Mouse (Mus musculus) bone marrow macrophage, adult 2 months (primary cell): Measurements from ENCODE around the gene Gm7694. TPM values are rescaled to one million over a fixed set of nuclear protein-coding genes. Genes with fewer than 3 reads are reported as not detected.

Experiments
- H3K27ac ChIP-seq: 2 replicates; pipeline ENCODE4 v1.5.1; 2012; ENCODE audit warnings: low read depth, low read length; ENCODE audit not compliant: insufficient read depth
- H3K4me1 ChIP-seq: 2 replicates; pipeline ENCODE4 v1.6.1; 2012; ENCODE audit warnings: low read length; ENCODE audit not compliant: control insufficient read depth, insufficient read depth
- H3K4me3 ChIP-seq: 2 replicates; pipeline ENCODE4 v1.5.1; 2012; ENCODE audit warnings: mild to moderate bottlenecking, low read length, moderate library complexity; ENCODE audit not compliant: insufficient read depth
- CTCF ChIP-seq: IDR thresholded peaks from 2 replicates; pipeline ENCODE4 v1.5.1; 2012; ENCODE audit warnings: low read depth, mild to moderate bottlenecking, low read length, moderate library complexity
- POLR2A ChIP-seq: IDR thresholded peaks from 2 replicates; pipeline ENCODE4 v1.6.1; 2012; ENCODE audit warnings: mild to moderate bottlenecking, low read depth, low read length, borderline replicate concordance
- polyA plus RNA-seq: library from polyadenylated mRNA; stranded (reverse); fragments of >200 nt; gene quantifications from 2 replicates; pipeline ENCODE4 v1.2.4, GENCODE M21; 2012; ENCODE audit not compliant: missing spikeins, insufficient read depth, insufficient read length

The Gm7694 gene
- polyA plus RNA-seq, 1 experiment, result 2.3 TPM

DNA sequence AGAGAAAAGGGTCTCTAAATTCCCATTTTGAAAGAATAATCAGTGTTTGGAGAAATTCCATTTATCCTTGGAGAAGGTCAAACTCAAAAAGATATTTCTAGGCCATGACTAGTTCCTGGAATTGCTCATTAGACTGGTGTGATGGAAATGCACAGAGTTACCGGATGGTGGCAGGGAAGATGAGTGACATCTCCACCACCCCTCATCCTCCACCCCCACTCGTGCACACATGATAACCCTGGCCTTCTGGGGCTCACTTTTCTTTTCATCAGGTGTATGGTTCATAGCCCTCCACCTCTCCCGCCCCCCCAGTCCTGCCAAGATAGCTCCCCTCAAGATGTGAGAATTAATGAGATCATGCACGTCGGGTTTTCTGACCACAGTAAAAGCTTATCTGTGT, 12.9 kb downstream of the Gm7694 start:
- Histone ChIP-seq H3K4me1 (no peaks in the 10 kb centered on the region), H3K27ac (no peak overlapping the region), H3K4me3 (no peak overlapping the region)
- TF ChIP-seq CTCF (no peak), POLR2A (no peak)

DNA sequence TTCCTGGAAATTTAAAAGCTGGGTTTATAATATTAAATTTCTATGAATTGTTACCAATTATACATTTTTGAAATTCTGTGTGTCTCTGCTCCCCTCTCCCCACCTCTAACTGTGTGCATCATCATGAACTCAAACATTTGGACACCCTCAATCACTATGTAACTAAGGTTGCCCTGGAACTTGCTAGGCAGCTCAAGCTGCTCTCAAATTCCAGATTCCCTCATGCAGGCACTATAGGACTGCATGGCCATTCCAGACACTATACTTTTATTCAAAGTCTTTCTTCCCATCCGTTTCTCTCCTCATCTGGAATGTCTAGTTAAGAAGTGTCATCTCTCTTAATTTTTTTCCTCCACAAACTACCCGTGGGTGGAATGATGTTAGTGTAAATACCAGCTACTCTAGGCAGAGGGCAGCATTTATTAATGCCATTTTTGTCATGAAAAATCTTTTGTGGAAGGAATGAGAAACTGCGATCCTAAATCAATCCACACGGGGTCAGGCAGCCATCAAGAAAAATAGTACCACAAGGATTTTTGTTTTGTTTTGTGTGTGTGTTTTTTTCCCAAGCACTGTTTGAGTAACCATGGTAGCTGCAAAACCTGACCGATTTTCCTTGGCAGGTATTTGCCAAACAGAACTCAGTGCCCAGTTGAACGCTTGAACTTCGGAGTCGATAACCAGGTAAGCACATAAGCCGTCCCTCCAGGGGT, 13.7 kb downstream of the Gm7694 start:
- TF ChIP-seq POLR2A, result no peak
- no peak for TF ChIP-seq CTCF
- Histone ChIP-seq H3K27ac (no peak overlapping the region), H3K4me3 (no peak overlapping the region), H3K4me1 (peaks cover under 1% of the 10 kb centered on the region)

DNA sequence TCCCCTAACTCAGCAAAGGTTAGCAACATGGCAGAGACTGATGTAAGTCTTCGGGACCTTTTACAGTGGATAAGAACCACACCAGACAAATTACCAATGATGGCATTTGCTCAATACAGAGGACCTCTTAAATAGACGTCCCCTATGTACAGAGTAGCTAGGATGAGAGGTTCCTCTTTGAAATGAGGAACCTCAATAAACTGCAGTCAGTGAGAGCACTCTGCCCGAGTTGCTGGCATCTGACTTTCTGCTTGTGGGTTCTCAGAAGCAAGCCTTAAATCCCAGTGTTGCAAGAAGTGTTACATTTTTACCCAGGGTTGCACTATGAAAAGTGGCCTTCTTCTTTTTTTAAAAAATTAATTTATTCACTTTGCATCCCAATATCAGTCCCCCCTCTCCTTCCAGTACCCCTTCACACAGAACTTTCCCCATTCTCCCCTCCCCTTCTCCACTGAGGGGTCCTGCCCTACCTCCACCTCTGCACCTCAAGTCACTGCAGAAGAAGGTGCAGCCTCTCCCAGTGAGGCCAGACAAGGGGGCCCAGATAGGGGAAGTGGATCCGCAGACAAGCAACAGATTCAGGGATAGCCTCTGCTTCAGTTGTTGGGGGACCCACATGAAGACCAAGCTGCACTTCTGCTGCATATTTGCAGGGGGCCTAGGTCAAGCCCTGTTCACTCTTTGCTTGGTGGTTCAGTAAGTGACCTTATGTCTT, 23.6 kb downstream of the Gm7694 start:
- Histone ChIP-seq H3K4me3 (no peak overlapping the region), H3K27ac (peak overlapping the region; percentile 87), H3K4me1 (peaks cover 25% of the 10 kb centered on the region)
- no peak for TF ChIP-seq POLR2A
- TF ChIP-seq CTCF, result no peak

DNA sequence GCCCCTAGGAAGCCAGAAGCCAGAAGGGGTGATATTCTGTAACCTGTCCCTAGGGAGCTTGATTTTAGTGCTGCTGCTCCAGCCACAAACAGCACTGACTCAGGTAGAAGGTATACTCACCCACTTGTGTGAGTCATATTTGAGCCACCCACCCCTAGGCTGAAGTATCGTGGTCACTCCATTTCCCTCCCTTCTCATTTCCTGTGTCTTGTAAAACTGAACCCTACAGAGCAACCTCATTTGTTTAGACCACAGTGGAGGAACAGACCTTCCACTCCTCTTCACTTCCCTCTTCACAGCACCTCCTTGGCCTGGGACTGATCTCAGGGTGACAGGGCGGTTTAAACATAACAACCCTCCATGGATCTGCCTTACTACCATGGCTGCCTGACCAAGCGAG, 29.1 kb downstream of the Gm7694 start, which contains the start of gene Sh2d1b1:
Sh2d1b1 (plus strand) TSS at position 305 of the 400 bp plus-strand sequence.
- H3K4me3 ChIP-seq, result no peak within 1 kb of the TSS
- TF ChIP-seq CTCF, result no peak
- TF ChIP-seq POLR2A, result no peak
- peaks cover 14% of the 10 kb centered on the region for H3K4me1 ChIP-seq
- no peak within 1 kb of the TSS for H3K27ac ChIP-seq

DNA sequence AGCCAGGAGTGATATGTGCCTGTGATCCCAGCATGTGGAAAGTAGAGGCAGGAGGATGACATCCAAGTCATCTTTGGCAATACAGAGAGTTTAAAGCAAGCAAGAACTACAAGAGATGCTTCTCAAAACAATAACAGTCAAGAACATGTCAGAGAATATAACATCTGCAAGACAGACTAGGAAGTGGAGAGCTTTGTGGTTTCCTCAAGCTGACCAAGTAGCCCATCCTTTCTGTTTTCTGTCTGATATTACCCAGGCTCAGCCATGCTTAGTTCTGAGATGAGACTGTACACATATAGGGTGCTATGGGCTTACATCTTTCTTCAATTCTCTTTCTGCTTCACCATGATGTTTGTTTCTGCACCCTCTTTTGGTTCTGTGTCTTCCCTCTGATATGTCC, 32.9 kb downstream of the Gm7694 start:
- TF ChIP-seq CTCF (no peak), POLR2A (no peak)

DNA sequence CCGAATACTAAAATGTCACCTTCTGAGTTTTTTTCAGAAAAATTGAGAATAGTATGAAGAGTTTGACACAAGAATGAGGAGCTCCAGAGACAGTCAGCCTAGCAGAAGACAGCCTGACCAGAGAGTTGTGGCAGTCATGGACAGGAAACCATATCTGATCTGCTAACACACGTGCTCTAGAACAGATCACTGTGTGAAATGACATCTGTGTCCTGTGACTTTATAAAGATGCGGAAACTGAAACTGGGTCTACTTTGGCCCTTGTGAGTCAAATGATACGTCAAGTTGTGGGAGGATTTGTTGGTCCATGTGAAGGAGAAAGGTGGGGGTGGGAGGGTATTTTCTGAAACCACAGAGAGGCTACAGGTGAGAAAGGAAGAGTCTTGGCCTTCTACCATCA, 35.4 kb downstream of the Gm7694 start:
- H3K4me1 ChIP-seq, result peaks cover 3% of the 10 kb centered on the region
- H3K27ac ChIP-seq, result no peak overlapping the region
- no peak overlapping the region for H3K4me3 ChIP-seq
- no peak for TF ChIP-seq CTCF
- no peak for TF ChIP-seq POLR2A

More for the DNA sequence above, 32.9 kb downstream of the Gm7694 start:
- H3K4me3 ChIP-seq, result no peak overlapping the region
- no peak overlapping the region for H3K27ac ChIP-seq
- H3K4me1 ChIP-seq, result peaks cover 10% of the 10 kb centered on the region

DNA sequence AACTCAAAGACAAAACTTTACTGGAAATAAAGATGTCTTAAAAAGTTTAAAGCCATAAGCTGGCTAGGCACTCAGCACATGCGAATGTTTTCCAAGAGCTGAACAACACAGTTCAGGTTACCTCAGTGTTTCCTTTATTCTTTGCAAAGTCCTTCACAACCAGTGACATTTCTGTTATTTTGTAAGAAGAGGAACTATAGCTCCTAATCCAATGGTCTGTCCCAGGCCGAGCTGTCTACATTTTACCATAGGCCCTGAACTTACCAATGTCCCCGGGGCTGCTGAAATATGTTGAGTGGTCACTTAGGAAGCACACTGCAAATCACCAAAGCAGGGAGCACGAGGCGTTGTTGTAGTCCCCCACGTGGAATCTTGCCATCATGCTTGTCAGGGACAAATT, 35.9 kb downstream of the Gm7694 start:
- Histone ChIP-seq H3K4me3 (no peak overlapping the region), H3K4me1 (peaks cover 3% of the 10 kb centered on the region), H3K27ac (no peak overlapping the region)
- TF ChIP-seq POLR2A (no peak), CTCF (no peak)

DNA sequence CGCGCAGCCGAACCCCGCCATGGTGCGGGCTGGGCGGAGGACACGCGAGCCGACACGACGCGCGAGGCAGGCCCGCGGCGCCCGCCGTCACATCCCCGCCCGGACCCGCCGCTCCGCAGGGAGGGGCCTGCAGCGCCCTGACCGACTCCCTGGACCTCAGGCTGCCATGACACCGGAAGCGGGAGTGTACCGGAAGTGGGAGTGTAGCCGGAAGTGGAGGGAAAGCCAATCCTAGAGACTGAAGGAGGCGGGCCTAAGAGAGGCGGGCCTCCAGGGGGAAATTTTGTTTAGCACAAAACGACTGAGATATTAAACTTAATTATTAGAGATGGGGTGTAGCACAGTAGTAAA, 50.6 kb downstream of the Gm7694 start:
- Histone ChIP-seq H3K4me1 (0 out of 2 replicates have a peak, but pooled peaks cover 2% of the 10 kb centered on the region), H3K4me3 (peak overlapping the region; percentile 77), H3K27ac (peak overlapping the region; percentile 24)
- TF ChIP-seq CTCF, result no peak
- TF ChIP-seq POLR2A, result no peak; the same call in 1 of the 2 replicates

DNA sequence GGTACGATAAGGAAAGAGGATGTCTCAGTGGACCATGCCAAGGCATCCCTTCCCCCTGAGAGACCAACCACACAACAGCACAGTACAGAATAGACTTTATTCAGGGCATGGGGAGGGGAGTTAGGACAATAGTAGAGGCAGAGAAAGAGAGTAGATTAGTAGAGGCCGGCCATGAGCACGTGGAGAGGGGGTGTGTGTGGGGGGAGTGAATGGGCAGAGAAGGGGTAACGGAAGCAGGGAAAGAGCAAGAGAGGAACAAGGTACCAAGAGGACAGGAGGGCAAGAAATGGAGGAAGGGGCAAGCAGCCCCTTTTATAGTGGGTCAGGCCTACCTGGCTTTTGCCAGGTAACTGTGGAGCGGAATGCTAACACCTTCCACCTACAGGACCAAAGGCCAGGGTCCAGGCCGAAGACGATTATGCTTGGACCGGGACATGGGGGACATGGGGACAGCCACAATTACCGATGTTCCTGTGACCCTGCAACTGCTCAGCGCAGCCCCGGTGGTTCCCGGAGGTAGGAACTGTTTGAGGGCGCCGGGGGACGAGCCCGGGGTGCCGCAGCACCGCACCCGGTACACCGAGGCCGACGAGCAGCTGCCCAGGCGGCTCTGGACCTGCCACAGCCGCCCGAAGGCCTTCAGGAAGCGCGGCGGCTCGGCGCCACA, 51.1 kb downstream of the Gm7694 start:
- 0 out of 2 replicates have a peak, but pooled peaks cover 2% of the 10 kb centered on the region for H3K4me1 ChIP-seq
- TF ChIP-seq CTCF (no peak), POLR2A (no peak)
- peak overlapping the region; percentile 77 for H3K4me3 ChIP-seq
- H3K27ac ChIP-seq, result peak overlapping the region; percentile 24

Other genes starting within 250 kb of the Gm7694 start
- gene Ddr2, start 195.6 kb downstream of the Gm7694 start, polyA plus RNA-seq, result 0.59 and 0.76 TPM in 2 replicates
- gene Uap1, start 131.4 kb downstream of the Gm7694 start, polyA plus RNA-seq, result 24.4 and 28.0 TPM in 2 replicates
- 44.1 and 52.3 TPM in 2 replicates for gene Uhmk1, start 90.9 kb downstream of the Gm7694 start, polyA plus RNA-seq
- 1.8 and 2.1 TPM in 2 replicates for gene Sh2d1b2, start 73.6 kb downstream of the Gm7694 start, polyA plus RNA-seq
- gene Sh2d1b1, start 29.0 kb downstream of the Gm7694 start, polyA plus RNA-seq, result 12.3 and 14.2 TPM in 2 replicates
- gene Spata46, start 2.5 kb upstream of the Gm7694 start, polyA plus RNA-seq, result not detected in 2 replicates